Mouse (Mus musculus) lung, embryonic 14.5 days (tissue): Measurements from ENCODE around the gene Slco3a1. TPM values are rescaled to one million over a fixed set of nuclear protein-coding genes. Genes with fewer than 3 reads are reported as not detected.
"Not testable (repeated sequence)": the region's sequence is repeated elsewhere in the genome, so short reads cannot be mapped to it uniquely, and the experiment has no call there.

ENCODE experiments used
- ATAC-seq: fragments of 200-750 bp; cut with Nextera tagmentation; 2 replicates; pipeline ENCODE4 v1.8.0; 2017; ENCODE audit warnings: mild to moderate bottlenecking, moderate TSS enrichment, moderate library complexity; ENCODE audit not compliant: insufficient read depth
- DNase-seq: peaks from one replicate; pipeline ENCODE4 v3.0.0-alpha.2; 2015
- H3K27ac ChIP-seq: fragments of 300-500 bp; sonication (generic); 2 replicates; pipeline ENCODE4 v1.5.1; 2014; ENCODE audit warnings: low read depth, mild to moderate bottlenecking, moderate library complexity
- H3K27me3 ChIP-seq: fragments of 300-500 bp; sonication (generic); 2 replicates; pipeline ENCODE4 v1.6.1; 2014; ENCODE audit warnings: low read length, control low read depth; ENCODE audit not compliant: insufficient read depth
- H3K36me3 ChIP-seq: fragments of 300-500 bp; sonication (generic); 2 replicates; pipeline ENCODE4 v1.6.1; 2014; ENCODE audit warnings: control low read depth; ENCODE audit not compliant: insufficient read depth
- H3K4me1 ChIP-seq: fragments of 300-500 bp; sonication (generic); 2 replicates; pipeline ENCODE4 v1.6.1; 2014; ENCODE audit warnings: antibody characterized with exemption, control low read depth; ENCODE audit not compliant: insufficient read depth
- H3K4me2 ChIP-seq: fragments of 300-500 bp; sonication (generic); 2 replicates; pipeline ENCODE4 v1.6.1; 2014; ENCODE audit warnings: mild to moderate bottlenecking
- H3K4me3 ChIP-seq: fragments of 300-500 bp; sonication (generic); 2 replicates; pipeline ENCODE4 v1.5.1; 2014; ENCODE audit warnings: low read depth, low read length
- H3K9ac ChIP-seq: fragments of 300-500 bp; sonication (generic); 2 replicates; pipeline ENCODE4 v1.6.1; 2014
- H3K9me3 ChIP-seq: fragments of 300-500 bp; sonication (generic); 2 replicates; pipeline ENCODE4 v1.6.1; 2016; ENCODE audit warnings: low read depth, low read length, control low read depth
- CTCF ChIP-seq: IDR thresholded peaks from 2 replicates; pipeline ENCODE4 v1.5.1; 2016; ENCODE audit warnings: antibody characterized with exemption, low read depth
- WGBS: fragments of 180-500 bp; shearing (Covaris S2); extraction: QIAGEN DNeasy Blood & Tissue Kit; methylation state at CpG from one replicate; pipeline ENCODE4 v1.1.7; 2014; 5-methylcytosine and 5-hydroxymethylcytosine counted together
- polyA plus RNA-seq: library from polyadenylated mRNA; unstranded; fragments of >200 nt; fragmentation: Nextera tagmentation; extraction: Ambion mirVana; gene quantifications from 2 replicates; pipeline ENCODE4 v1.2.1, GENCODE M21; 2014

The Slco3a1 gene
- polyA plus RNA-seq, 1 experiment from 2014 or later, result 4.2 TPM

GRCm38 (mm10) chr7:74408601-74409323, 145.8 kb downstream of the Slco3a1 start:
- H3K36me3 ChIP-seq, result no peaks in the 10 kb centered on the region
- H3K27ac ChIP-seq, result no peak overlapping the region
- ATAC-seq (no peak; the same call in 1 of the 2 replicates), DNase-seq (no peak)
- H3K9ac ChIP-seq, result no peak overlapping the region
- H3K27me3 ChIP-seq, result no peaks in the 10 kb centered on the region
- no peak overlapping the region for H3K4me3 ChIP-seq
- no peak for TF ChIP-seq CTCF
- 57% methylated on average over 13 of the region's 13 CpGs for WGBS
- no peaks in the 10 kb centered on the region for H3K4me1 ChIP-seq
- H3K4me2 ChIP-seq, result no peak overlapping the region
- H3K9me3 ChIP-seq, result no peaks in the 10 kb centered on the region

GRCm38 (mm10) chr7:74407851-74408250, 146.7 kb downstream of the Slco3a1 start:
- not testable (repeated sequence) for H3K27ac ChIP-seq, H3K4me2 ChIP-seq, H3K9me3 ChIP-seq, H3K27me3 ChIP-seq, DNase-seq, H3K4me3 ChIP-seq, ATAC-seq, H3K36me3 ChIP-seq, H3K4me1 ChIP-seq, H3K9ac ChIP-seq

GRCm38 (mm10) chr7:74399729-74400128, 154.9 kb downstream of the Slco3a1 start:
- H3K4me3 ChIP-seq, result no peak overlapping the region
- no peaks in the 10 kb centered on the region for H3K4me1 ChIP-seq
- H3K27ac ChIP-seq, result no peak overlapping the region
- H3K27me3 ChIP-seq, result no peaks in the 10 kb centered on the region
- H3K9ac ChIP-seq, result no peak overlapping the region
- no peak for TF ChIP-seq CTCF
- no peaks in the 10 kb centered on the region for H3K9me3 ChIP-seq
- no peak overlapping the region for H3K4me2 ChIP-seq
- ATAC-seq (no peak), DNase-seq (no peak)
- no peaks in the 10 kb centered on the region for H3K36me3 ChIP-seq
- WGBS, result 84% methylated on average over 6 of the region's 6 CpGs

GRCm38 (mm10) chr7:74399154-74399553, 155.4 kb downstream of the Slco3a1 start:
- H3K27ac ChIP-seq, result no peak overlapping the region
- TF ChIP-seq CTCF, result no peak
- no peaks in the 10 kb centered on the region for H3K9me3 ChIP-seq
- no peaks in the 10 kb centered on the region for H3K36me3 ChIP-seq
- no peak overlapping the region for H3K9ac ChIP-seq
- ATAC-seq (no peak), DNase-seq (no peak)
- no peaks in the 10 kb centered on the region for H3K4me1 ChIP-seq
- no peak overlapping the region for H3K4me2 ChIP-seq
- 88% methylated on average over 4 of the region's 4 CpGs for WGBS
- no peaks in the 10 kb centered on the region for H3K27me3 ChIP-seq
- H3K4me3 ChIP-seq, result no peak overlapping the region

GRCm38 (mm10) chr7:74398326-74398725, 156.3 kb downstream of the Slco3a1 start:
- no peak for DNase-seq
- H3K27ac ChIP-seq, result no peak overlapping the region
- no peak for ATAC-seq
- no peaks in the 10 kb centered on the region for H3K4me1 ChIP-seq
- no peaks in the 10 kb centered on the region for H3K36me3 ChIP-seq
- WGBS, result 65% methylated on average over 2 of the region's 2 CpGs
- no peaks in the 10 kb centered on the region for H3K9me3 ChIP-seq
- H3K27me3 ChIP-seq, result no peaks in the 10 kb centered on the region
- H3K4me2 ChIP-seq, result no peak overlapping the region
- no peak overlapping the region for H3K4me3 ChIP-seq
- no peak for TF ChIP-seq CTCF
- no peak overlapping the region for H3K9ac ChIP-seq

DNA sequence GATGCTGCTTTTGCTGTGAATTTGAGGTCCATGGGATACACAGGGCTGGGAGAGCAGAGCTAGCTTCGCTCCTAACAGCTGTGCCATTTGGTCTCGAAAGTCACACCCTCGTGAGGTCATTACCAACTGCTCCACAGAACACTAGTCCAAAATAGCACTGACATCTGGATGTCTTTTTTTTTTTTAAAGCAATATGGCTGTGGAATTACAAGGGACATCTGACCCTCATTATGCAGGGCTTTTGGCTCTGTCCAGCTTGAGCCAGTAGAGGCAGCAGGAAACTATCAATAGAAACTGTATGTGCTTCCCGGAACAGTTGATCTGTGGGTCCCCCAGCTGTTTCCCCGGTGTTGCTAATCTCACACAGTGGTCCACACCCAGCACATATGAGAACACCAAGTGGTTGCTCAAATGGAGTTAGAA, 163.1 kb downstream of the Slco3a1 start:
- H3K4me1 ChIP-seq, result no peaks in the 10 kb centered on the region
- H3K4me2 ChIP-seq, result no peak overlapping the region
- H3K27me3 ChIP-seq, result no peaks in the 10 kb centered on the region
- 45% methylated on average over 5 of the region's 5 CpGs for WGBS
- H3K4me3 ChIP-seq, result no peak overlapping the region
- no peaks in the 10 kb centered on the region for H3K36me3 ChIP-seq
- H3K9me3 ChIP-seq, result no peaks in the 10 kb centered on the region
- H3K9ac ChIP-seq, result no peak overlapping the region
- TF ChIP-seq CTCF, result no peak
- DNase-seq (no peak), ATAC-seq (no peak)
- H3K27ac ChIP-seq, result no peak overlapping the region

- ATAC-seq, result no peak
- Histone ChIP-seq H3K27ac (no peak overlapping the region), H3K4me1 (no peaks in the 10 kb centered on the region), H3K9me3 (no peaks in the 10 kb centered on the region), H3K4me3 (no peak overlapping the region), H3K9ac (no peak overlapping the region), H3K27me3 (no peaks in the 10 kb centered on the region), H3K4me2 (no peak overlapping the region), H3K36me3 (no peaks in the 10 kb centered on the region)
- TF ChIP-seq CTCF, result no peak
- no peak for DNase-seq
- WGBS, result 62% methylated on average over 2 of the region's 2 CpGs
These were observed 165.0 kb downstream of the Slco3a1 start for GRCm38 (mm10) chr7:74389570-74389969.
